Mouse (Mus musculus) olfactory bulb, adult 2 months (tissue): ENCODE measurements around the gene Tmem91.

Experiments used
- CTCF ChIP-seq: fragments of 200-500 bp; IDR thresholded peaks from 2 replicates; pipeline ENCODE4 v1.5.1; 2012; ENCODE audit warnings: low read depth, mild to moderate bottlenecking, low read length, moderate library complexity; ENCODE audit not compliant: insufficient read depth
- POLR2A ChIP-seq: fragments of 200-500 bp; IDR thresholded peaks from 2 replicates; pipeline ENCODE4 v1.6.1; 2012; ENCODE audit warnings: mild to moderate bottlenecking, low read depth, low read length, moderate library complexity; ENCODE audit not compliant: insufficient read depth

- no peak for TF ChIP-seq CTCF
- TF ChIP-seq POLR2A, result no peak
Measured at GRCm38 (mm10) chr7:25623857-25624370, 51.1 kb downstream of the Tmem91 start.
